Mouse (Mus musculus): ENCODE measurements at regions not wholly inside any gene's neighbourhood (a gene's known extent, or its start where the extent isn't known, plus 50 kb on each side); places are given as distances from the start of the nearest gene placed in this dataset.
"Not testable (repeated sequence)": the region's sequence is repeated elsewhere in the genome, so short reads cannot be mapped to it uniquely, and the experiment has no call there.

DNA sequence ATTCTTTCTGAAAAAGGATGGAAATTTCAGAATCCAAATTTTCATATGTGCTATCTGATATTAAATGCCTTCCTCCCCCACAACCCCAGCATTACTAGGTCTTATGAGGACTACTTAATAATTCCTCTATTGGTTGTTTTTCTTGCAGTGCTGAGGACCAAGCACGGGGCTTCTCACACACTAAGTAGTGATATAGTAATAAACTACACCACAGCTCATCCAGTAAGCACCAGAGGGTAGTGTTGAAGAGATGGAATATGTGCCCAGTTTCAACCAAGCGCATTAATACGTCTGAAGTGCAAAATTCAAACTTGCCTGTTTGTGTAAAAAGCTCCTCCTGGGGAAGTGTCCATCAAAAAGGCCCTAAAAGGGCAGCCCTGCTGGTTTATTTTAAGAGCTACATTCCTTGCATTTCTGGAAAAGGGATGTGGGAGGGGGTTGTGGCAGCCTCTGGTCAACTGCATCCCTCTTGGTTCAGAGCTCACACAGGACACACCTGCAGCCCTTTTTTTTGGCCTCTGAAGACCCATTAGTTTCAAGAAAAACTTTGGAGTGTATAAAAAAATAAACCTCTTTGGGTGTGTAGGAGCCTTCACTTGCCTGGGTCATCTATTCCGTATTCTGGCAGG lies 140.3 kb downstream of the Tas2r134 start:
- H3K27me3 ChIP-seq (ENCODE audit: control insufficient read depth, insufficient read depth, low read length) = no peaks in the 10 kb centered on the region
- H3K9ac ChIP-seq (ENCODE audit: low read length) = no peak overlapping the region
- H3K4me2 ChIP-seq (ENCODE audit: low read depth) = no peak overlapping the region
- no peak overlapping the region for H3K27ac ChIP-seq (ENCODE audit: low read depth, low read length)
- peak; percentile 36 for DNase-seq (ENCODE audit: low spot score)
- H3K4me1 ChIP-seq (ENCODE audit: control insufficient read depth, insufficient read depth, low read length) = peaks cover 16% of the 10 kb centered on the region
- WGBS = 38% methylated on average over 4 of the region's 4 CpGs
- no peak overlapping the region for H3K4me3 ChIP-seq (ENCODE audit: low read depth, low read length)
- H3K36me3 ChIP-seq (ENCODE audit: control insufficient read depth, insufficient read depth, low read length) = no peaks in the 10 kb centered on the region
- no peak for ATAC-seq (ENCODE audit: insufficient read depth, low FRiP score, low TSS enrichment)
- no peaks in the 10 kb centered on the region for H3K9me3 ChIP-seq (ENCODE audit: control insufficient read depth, low read length)

DNA sequence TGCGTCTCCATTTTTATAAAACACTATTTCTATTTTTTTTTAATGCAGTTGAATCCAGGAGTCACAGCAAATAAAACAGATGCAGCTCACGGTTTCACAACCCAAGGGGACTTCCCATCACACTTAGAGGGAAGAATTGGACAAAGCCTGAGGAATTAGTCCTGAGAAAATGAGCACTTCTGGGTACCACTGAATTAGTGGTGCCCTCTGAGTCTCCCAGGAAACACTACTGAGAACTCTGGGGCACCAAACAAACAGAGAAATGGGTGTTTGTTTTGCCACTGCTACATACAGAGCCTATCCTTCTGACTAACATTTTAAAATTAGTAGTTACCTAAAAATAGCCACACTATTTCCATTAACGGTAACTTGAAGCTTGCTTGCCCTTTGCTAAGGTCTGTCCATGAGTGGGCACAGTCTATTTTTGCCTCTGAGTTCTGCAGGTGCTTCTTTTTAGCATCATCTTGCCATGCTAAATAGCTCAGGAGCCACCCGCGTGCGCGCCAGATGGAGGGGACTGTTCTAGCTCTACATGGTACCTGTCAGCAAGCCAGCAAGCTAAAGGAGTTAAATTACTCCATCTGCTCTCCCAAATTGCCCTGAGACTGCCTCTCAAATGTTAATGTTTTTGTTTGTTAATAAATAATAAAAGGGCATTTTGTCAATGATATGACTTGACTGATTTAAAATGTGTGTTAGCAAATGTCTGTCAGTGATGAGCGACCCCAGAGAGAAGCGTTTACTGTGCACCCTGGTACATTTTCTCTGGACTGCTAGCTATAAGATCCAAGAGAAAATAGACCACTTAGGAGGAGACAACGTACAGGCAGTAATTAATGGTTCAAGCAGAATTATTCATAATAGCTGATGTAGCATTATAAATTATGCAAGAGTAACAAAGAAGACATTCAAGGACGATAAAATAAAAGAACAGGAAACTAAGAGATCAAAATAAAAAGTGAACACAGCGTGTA lies 141.3 kb downstream of the Tas2r134 start:
- Histone ChIP-seq H3K4me3 (ENCODE audit: low read depth, low read length) (no peak overlapping the region), H3K9ac (ENCODE audit: low read length) (no peak overlapping the region), H3K27me3 (ENCODE audit: control insufficient read depth, insufficient read depth, low read length) (no peaks in the 10 kb centered on the region), H3K36me3 (ENCODE audit: control insufficient read depth, insufficient read depth, low read length) (no peaks in the 10 kb centered on the region), H3K9me3 (ENCODE audit: control insufficient read depth, low read length) (no peaks in the 10 kb centered on the region), H3K4me2 (ENCODE audit: low read depth) (no peak overlapping the region), H3K27ac (ENCODE audit: low read depth, low read length) (0 out of 2 replicates have a peak overlapping the region, but pooled peaks have one; percentile 44), H3K4me1 (ENCODE audit: control insufficient read depth, insufficient read depth, low read length) (peaks cover 16% of the 10 kb centered on the region)
- peak; percentile 44 for DNase-seq (ENCODE audit: low spot score)
- WGBS = 41% methylated on average over 12 of the region's 12 CpGs
- no peak for ATAC-seq (ENCODE audit: insufficient read depth, low FRiP score, low TSS enrichment)

DNA sequence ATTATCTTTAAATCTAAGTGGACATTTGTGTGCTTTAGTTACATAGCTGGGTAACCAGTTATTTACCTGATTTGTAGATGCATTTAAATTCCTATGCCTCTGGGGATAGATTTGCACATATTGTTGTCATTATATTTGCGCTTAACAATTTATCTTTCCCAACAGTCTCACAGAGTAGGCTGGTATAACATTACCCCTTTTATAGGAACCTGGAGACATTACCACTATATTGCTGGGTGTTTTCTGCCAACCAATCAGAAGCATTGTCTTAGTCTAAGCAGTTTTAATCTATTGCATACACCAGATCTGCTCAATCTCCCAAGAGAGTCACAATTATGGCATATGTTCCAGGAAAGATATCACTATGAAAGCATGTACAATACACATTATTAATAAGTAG lies 149.8 kb downstream of the Rbm43 start:
- H3K9me3 ChIP-seq (ENCODE audit: control insufficient read depth, low read length) = no peaks in the 10 kb centered on the region
- no peak overlapping the region for H3K4me2 ChIP-seq (ENCODE audit: low read depth)
- H3K4me1 ChIP-seq (ENCODE audit: control insufficient read depth, insufficient read depth, low read length) = no peaks in the 10 kb centered on the region
- H3K36me3 ChIP-seq (ENCODE audit: control insufficient read depth, insufficient read depth, low read length) = no peaks in the 10 kb centered on the region
- WGBS = 85% methylated on average over 1 of the region's 1 CpGs
- no peaks in the 10 kb centered on the region for H3K27me3 ChIP-seq (ENCODE audit: control insufficient read depth, insufficient read depth, low read length)
- H3K9ac ChIP-seq (ENCODE audit: low read length) = no peak overlapping the region
- H3K27ac ChIP-seq (ENCODE audit: low read depth, low read length) = no peak overlapping the region
- ATAC-seq (ENCODE audit: insufficient read depth, low FRiP score, low TSS enrichment) (no peak), DNase-seq (ENCODE audit: low spot score) (no peak)
- no peak overlapping the region for H3K4me3 ChIP-seq (ENCODE audit: low read depth, low read length)

DNA sequence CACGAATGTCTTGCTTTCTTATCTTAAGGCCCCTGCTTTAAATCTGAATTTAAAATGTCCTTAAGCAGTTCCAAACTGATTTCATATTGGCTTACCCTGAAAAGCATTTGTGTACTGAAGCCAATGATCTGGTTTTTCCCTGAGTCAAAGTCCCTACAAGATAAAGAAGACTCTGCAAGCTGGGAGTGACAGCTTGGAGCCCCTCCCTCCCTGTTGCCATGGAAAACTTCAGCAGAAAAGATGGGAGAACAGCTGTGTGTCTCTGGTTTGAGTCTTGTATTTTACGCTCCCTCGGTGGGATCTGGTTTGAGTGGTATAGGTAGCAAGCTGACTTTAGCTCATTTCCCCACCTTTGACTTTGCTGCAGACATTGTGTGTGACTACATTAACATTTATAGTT lies 146.1 kb downstream of the Rbm43 start:
- H3K4me1 ChIP-seq (ENCODE audit: control insufficient read depth, insufficient read depth, low read length) = no peaks in the 10 kb centered on the region
- ATAC-seq (ENCODE audit: insufficient read depth, low FRiP score, low TSS enrichment) (no peak), DNase-seq (ENCODE audit: low spot score) (no peak)
- 72% methylated on average over 3 of the region's 3 CpGs for WGBS
- no peak overlapping the region for H3K4me3 ChIP-seq (ENCODE audit: low read depth, low read length)
- no peak overlapping the region for H3K9ac ChIP-seq (ENCODE audit: low read length)
- H3K4me2 ChIP-seq (ENCODE audit: low read depth) = no peak overlapping the region
- no peaks in the 10 kb centered on the region for H3K27me3 ChIP-seq (ENCODE audit: control insufficient read depth, insufficient read depth, low read length)
- H3K27ac ChIP-seq (ENCODE audit: low read depth, low read length) = no peak overlapping the region
- no peaks in the 10 kb centered on the region for H3K9me3 ChIP-seq (ENCODE audit: control insufficient read depth, low read length)
- no peaks in the 10 kb centered on the region for H3K36me3 ChIP-seq (ENCODE audit: control insufficient read depth, insufficient read depth, low read length)

DNA sequence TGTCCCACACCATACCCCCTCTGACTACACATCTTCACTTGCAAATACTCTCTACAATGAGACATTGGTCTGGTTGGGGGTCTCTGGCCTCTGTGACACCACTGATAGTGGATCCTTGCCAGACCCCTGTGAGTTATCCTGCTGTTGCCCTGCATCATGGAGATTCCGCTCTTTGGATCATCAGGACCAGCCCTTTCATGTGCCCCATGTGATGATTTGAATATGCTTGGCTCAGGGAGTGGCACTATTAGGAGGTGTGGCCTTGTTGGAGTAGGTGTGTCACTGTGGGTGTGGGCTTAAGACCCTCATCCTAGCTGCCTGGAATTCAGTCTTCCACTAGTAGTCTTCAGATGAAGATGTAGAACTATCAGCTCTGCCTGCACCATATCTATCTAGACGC lies 141.7 kb downstream of the Rbm43 start:
- not testable (repeated sequence) for DNase-seq (ENCODE audit: low spot score); ATAC-seq (ENCODE audit: insufficient read depth, low FRiP score, low TSS enrichment); H3K4me2 ChIP-seq (ENCODE audit: low read depth); H3K9me3 ChIP-seq (ENCODE audit: control insufficient read depth, low read length); H3K9ac ChIP-seq (ENCODE audit: low read length); H3K4me1 ChIP-seq (ENCODE audit: control insufficient read depth, insufficient read depth, low read length); H3K27ac ChIP-seq (ENCODE audit: low read depth, low read length); H3K36me3 ChIP-seq (ENCODE audit: control insufficient read depth, insufficient read depth, low read length); H3K4me3 ChIP-seq (ENCODE audit: low read depth, low read length); H3K27me3 ChIP-seq (ENCODE audit: control insufficient read depth, insufficient read depth, low read length)
- 91% methylated on average over 2 of the region's 2 CpGs for WGBS

DNA sequence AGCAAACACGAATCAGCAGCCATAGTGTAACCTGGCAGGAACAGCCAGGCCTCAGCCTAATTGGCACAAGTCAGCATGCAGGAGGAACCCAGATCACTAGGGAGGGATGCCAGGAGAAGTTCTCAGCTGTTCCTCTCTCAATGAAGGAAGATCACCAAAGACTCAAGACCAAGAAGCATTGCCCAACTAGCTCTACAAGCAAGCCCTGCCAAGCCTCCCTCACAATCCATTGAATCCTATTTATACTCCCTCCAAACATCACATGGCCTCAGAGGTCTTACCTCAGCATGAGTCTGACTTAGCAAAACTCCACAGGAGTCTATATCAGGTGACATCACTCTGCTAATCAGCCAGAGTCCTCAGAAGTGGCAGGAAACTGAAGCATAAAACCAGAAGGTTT lies 135.1 kb downstream of the Rbm43 start:
- 88% methylated on average over 1 of the region's 1 CpGs for WGBS
- Histone ChIP-seq H3K4me1 (ENCODE audit: control insufficient read depth, insufficient read depth, low read length) (no peaks in the 10 kb centered on the region), H3K36me3 (ENCODE audit: control insufficient read depth, insufficient read depth, low read length) (no peaks in the 10 kb centered on the region), H3K9ac (ENCODE audit: low read length) (no peak overlapping the region), H3K4me2 (ENCODE audit: low read depth) (no peak overlapping the region), H3K4me3 (ENCODE audit: low read depth, low read length) (no peak overlapping the region), H3K27me3 (ENCODE audit: control insufficient read depth, insufficient read depth, low read length) (no peaks in the 10 kb centered on the region), H3K9me3 (ENCODE audit: control insufficient read depth, low read length) (no peaks in the 10 kb centered on the region), H3K27ac (ENCODE audit: low read depth, low read length) (no peak overlapping the region)
- DNase-seq (ENCODE audit: low spot score) (no peak), ATAC-seq (ENCODE audit: insufficient read depth, low FRiP score, low TSS enrichment) (no peak)

DNA sequence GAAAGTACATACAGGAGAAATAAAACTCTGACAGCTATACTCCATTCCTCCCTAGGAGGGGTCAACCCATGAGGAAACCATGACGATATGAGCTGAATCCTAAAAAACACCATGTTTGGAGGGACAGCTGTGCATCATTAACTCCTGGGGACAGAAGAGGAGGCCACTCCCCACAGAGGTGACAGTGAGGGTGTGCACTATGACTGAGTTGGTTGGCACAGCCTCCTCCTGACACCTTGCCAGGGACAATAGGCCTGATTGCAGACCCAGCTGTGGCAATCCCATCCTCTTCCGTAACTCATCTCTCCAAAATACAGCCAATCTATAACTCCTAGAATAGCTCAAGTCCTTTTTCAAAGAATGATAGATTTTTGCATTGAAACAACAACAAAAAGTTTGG lies 112.0 kb downstream of the Rbm43 start:
- no peaks in the 10 kb centered on the region for H3K4me1 ChIP-seq (ENCODE audit: control insufficient read depth, insufficient read depth, low read length)
- H3K4me3 ChIP-seq (ENCODE audit: low read depth, low read length) = no peak overlapping the region
- DNase-seq (ENCODE audit: low spot score) (no peak), ATAC-seq (ENCODE audit: insufficient read depth, low FRiP score, low TSS enrichment) (no peak)
- H3K4me2 ChIP-seq (ENCODE audit: low read depth) = no peak overlapping the region
- no peaks in the 10 kb centered on the region for H3K27me3 ChIP-seq (ENCODE audit: control insufficient read depth, insufficient read depth, low read length)
- H3K36me3 ChIP-seq (ENCODE audit: control insufficient read depth, insufficient read depth, low read length) = no peaks in the 10 kb centered on the region
- 63% methylated on average over 2 of the region's 2 CpGs for WGBS
- no peak overlapping the region for H3K9ac ChIP-seq (ENCODE audit: low read length)
- no peak overlapping the region for H3K27ac ChIP-seq (ENCODE audit: low read depth, low read length)
- H3K9me3 ChIP-seq (ENCODE audit: control insufficient read depth, low read length) = no peaks in the 10 kb centered on the region

DNA sequence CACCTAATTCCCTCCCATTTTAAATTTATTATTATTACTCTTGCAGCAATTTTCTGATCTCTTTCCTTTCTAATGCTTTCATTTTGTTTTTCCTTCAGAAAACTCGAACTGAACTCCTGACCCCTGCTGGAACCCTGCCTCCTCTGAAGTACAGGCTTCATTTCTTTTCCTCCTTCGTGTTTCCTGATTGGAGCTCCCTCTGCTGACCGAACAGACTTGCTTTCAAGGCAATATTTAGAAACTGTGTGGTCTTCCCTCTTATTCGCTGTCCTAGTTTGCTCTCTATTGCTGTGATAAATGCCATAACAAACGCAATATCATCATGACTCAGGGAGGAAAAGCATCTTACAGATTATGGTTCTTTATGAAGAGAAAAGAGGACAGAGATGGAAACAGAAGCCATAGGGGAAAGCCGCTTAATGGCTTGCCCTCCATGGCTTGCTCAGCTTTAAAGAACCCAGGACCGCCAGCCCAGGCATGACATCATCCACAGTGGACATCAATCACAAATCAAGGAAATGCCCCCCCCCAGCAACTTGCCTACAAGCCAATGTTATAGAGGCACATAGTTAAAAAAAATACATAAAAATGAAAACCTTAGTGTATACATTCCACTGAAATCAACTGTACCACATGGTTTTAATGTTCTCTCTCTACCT lies 104.5 kb downstream of the Rbm43 start:
- Histone ChIP-seq H3K4me1 (ENCODE audit: control insufficient read depth, insufficient read depth, low read length) (no peaks in the 10 kb centered on the region), H3K4me3 (ENCODE audit: low read depth, low read length) (no peak overlapping the region), H3K4me2 (ENCODE audit: low read depth) (no peak overlapping the region), H3K9me3 (ENCODE audit: control insufficient read depth, low read length) (no peaks in the 10 kb centered on the region), H3K27ac (ENCODE audit: low read depth, low read length) (no peak overlapping the region), H3K36me3 (ENCODE audit: control insufficient read depth, insufficient read depth, low read length) (no peaks in the 10 kb centered on the region), H3K27me3 (ENCODE audit: control insufficient read depth, insufficient read depth, low read length) (no peaks in the 10 kb centered on the region), H3K9ac (ENCODE audit: low read length) (no peak overlapping the region)
- DNase-seq (ENCODE audit: low spot score) (peak; percentile 63), ATAC-seq (ENCODE audit: insufficient read depth, low FRiP score, low TSS enrichment) (peak; percentile 67)
- 41% methylated on average over 7 of the region's 7 CpGs for WGBS
